Mouse (Mus musculus) lung, adult 2 months (tissue): ENCODE measurements around the gene Npas3.

Experiments used
- CTCF ChIP-seq: fragments of 200-500 bp; IDR thresholded peaks from 2 replicates; pipeline ENCODE4 v1.5.1; 2011; ENCODE audit warnings: mild to moderate bottlenecking, low read length, control low read depth; ENCODE audit not compliant: insufficient read depth
- POLR2A ChIP-seq: fragments of 200-500 bp; IDR thresholded peaks from 2 replicates; pipeline ENCODE4 v1.6.1; 2011; ENCODE audit warnings: low read depth, mild to moderate bottlenecking, control low read depth, low read length, borderline replicate concordance; ENCODE audit errors: extremely low read depth

DNA sequence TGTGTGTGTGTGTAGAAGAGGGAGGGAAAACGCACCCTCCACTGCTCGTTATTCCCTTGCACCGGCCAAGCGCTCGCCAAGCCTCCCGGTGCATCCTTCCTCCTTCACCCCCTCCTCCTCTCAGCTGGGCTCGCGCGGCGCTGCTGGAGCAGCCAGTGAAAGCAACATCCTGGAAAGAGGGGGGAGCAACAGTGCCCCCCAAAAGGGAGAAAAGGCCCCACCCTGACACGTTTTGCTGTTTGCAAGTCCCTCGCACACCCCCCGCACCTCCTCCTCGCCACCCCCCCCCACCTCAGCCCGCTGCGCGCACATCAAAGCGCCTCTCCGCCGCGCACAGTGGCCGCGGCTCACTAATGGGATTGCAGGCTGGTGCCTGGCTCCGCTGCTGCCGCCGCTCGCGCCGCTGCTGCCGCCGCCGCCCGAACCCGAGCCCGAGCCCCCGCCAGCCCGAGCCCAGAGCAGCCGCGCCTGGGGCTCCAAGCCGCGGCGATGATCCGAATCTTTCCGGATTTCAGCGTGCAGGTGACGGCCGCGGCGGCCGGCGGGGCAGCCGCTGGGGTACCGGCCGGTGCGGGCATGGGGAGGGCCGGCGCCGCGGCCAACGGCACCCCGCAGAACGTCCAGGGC, at the start of gene Npas3:
- TF ChIP-seq POLR2A, result no peak
- no peak for TF ChIP-seq CTCF
